Mouse (Mus musculus) olfactory bulb, adult 2 months (tissue): ENCODE data around the gene Ecm2.

Experiments used
- CTCF ChIP-seq: fragments of 200-500 bp; IDR thresholded peaks from 2 replicates; pipeline ENCODE4 v1.5.1; 2012; ENCODE audit warnings: low read depth, mild to moderate bottlenecking, low read length, moderate library complexity; ENCODE audit not compliant: insufficient read depth
- POLR2A ChIP-seq: fragments of 200-500 bp; IDR thresholded peaks from 2 replicates; pipeline ENCODE4 v1.6.1; 2012; ENCODE audit warnings: mild to moderate bottlenecking, low read depth, low read length, moderate library complexity; ENCODE audit not compliant: insufficient read depth

DNA sequence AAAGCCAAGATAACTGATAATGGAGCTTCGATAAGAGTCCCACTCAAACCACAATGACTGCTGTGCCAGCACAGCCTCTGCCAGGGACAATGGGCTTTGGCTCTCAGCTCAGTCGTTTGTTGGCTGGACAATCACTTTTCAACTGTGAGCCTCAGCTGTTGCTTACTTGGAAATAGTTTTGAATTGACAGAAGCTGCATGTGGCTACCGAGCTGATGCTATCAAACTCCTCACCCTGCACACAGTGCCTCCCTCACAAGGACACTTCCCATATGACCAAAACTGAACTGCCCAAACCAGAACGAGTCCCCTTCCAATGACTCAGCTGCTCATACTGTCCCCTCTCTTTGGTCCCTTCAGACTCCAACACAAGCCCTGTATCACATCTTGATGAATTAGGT lies 33.8 kb upstream of the Ecm2 start:
- TF ChIP-seq POLR2A (no peak), CTCF (no peak)
